Mouse (Mus musculus) thymus, postnatal 4 days (tissue): Measurements from ENCODE around the gene Lilra5.
"Not testable (repeated sequence)": the region's sequence is repeated elsewhere in the genome, so short reads cannot be mapped to it uniquely, and the experiment has no call there.

ENCODE experiments used
- DNase-seq: peaks from one replicate; pipeline ENCODE4 v3.0.0; 2021

Gene Lilra5

GRCm38 (mm10) chr7:4237454-4237853 is at the start of gene Lilra5:
Lilra5 (plus strand) TSS chr7:4237754.
- no peak for DNase-seq

GRCm38 (mm10) chr7:4207126-4207525 is 30.4 kb upstream of the Lilra5 start:
- no peak for DNase-seq

- no peak for DNase-seq
These were observed 28.9 kb upstream of the Lilra5 start for GRCm38 (mm10) chr7:4208626-4209025.

GRCm38 (mm10) chr7:4213436-4213835 is 24.1 kb upstream of the Lilra5 start:
- not testable (repeated sequence) for DNase-seq

GRCm38 (mm10) chr7:4215396-4215795 is 22.2 kb upstream of the Lilra5 start:
- DNase-seq: no peak

GRCm38 (mm10) chr7:4215805-4216204 is 21.7 kb upstream of the Lilra5 start:
- no peak for DNase-seq

- DNase-seq: no peak
These were observed 2.0 kb upstream of the Lilra5 start for GRCm38 (mm10) chr7:4235536-4235935.

GRCm38 (mm10) chr7:4239038-4239721 is 1.6 kb downstream of the Lilra5 start:
- no peak for DNase-seq

GRCm38 (mm10) chr7:4251211-4251610 is 13.7 kb downstream of the Lilra5 start:
- not testable (repeated sequence) for DNase-seq

GRCm38 (mm10) chr7:4256060-4256459 is 18.5 kb downstream of the Lilra5 start:
- not testable (repeated sequence) for DNase-seq

GRCm38 (mm10) chr7:4260521-4260920 is 23.0 kb downstream of the Lilra5 start:
- DNase-seq: not testable (repeated sequence)

GRCm38 (mm10) chr7:4272106-4272505 is 34.6 kb downstream of the Lilra5 start:
- not testable (repeated sequence) for DNase-seq

GRCm38 (mm10) chr7:4273874-4274273 is 36.3 kb downstream of the Lilra5 start:
- not testable (repeated sequence) for DNase-seq

- DNase-seq: not testable (repeated sequence)
These were observed 37.9 kb downstream of the Lilra5 start for GRCm38 (mm10) chr7:4275500-4275899.

GRCm38 (mm10) chr7:4292638-4293037 is 55.1 kb downstream of the Lilra5 start:
- DNase-seq: no peak
